In the genomic region with DNA sequence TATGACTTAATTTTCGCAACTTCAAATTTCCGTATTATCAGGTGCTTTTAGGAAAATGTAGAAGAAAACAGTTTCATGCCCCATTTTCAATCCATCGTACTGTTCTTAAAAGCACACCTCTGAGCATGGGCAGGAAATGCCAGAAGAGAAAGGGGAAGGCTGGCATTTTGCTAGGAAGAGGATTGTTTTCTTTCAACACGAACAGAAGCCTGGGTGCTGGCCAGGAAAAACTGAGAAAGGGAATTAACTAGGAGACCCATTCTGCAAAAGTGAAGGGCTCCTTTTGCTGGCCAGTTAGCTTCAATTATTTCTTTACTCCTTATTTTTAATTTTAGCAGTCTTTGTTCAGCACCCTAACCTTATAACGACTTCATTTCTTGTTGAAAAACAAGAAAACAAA, we compare ENCODE assay signal across 28 mouse cellular contexts.
DNase-seq lines count a peak whose midpoint lies in the region; ATAC-seq and TF ChIP-seq lines count a peak whose summit lies in the region.
"Had no signal": no experiment of that assay in that cellular context is flagged by ENCODE, and none has a peak within 500 bp of the region (broad histone marks: within the 10 kb centered on the region; RNA-seq: fewer than 3 reads in every experiment).

No protein-coding gene starts in this region.

- H3K4me1 ChIP-seq in forebrain, embryonic 15.5 days: peaks cover 18% of the 10 kb centered on the region; the same call in 1 of the 2 replicates
- H3K4me1 ChIP-seq in forebrain, embryonic 13.5 days: peaks cover 15% of the 10 kb centered on the region
- H3K4me1 ChIP-seq in heart, postnatal 0 days (ENCODE audit: control insufficient read depth, insufficient read depth): no peaks in the 10 kb centered on the region
- H3K4me1 ChIP-seq in heart, embryonic 10.5 days: no peaks in the 10 kb centered on the region
- H3K4me1 ChIP-seq in midbrain, embryonic 12.5 days: peaks cover 9% of the 10 kb centered on the region; the same call in 1 of the 2 replicates
- peaks cover 6% of the 10 kb centered on the region; the same call in 1 of the 2 replicates for H3K4me1 ChIP-seq in midbrain, embryonic 16.5 days (ENCODE audit: control insufficient read depth, insufficient read depth, low read length)
- H3K4me1 ChIP-seq in midbrain, embryonic 14.5 days (ENCODE audit: control insufficient read depth, insufficient read depth, low read length): peaks cover 11% of the 10 kb centered on the region
- H3K4me1 ChIP-seq: embryonic facial prominence, embryonic 12.5 days; hindbrain, embryonic 12.5 days; liver, embryonic 12.5 days; neural tube, embryonic 12.5 days had no signal

- H3K27ac ChIP-seq in forebrain, embryonic 15.5 days (replicated peaks): peak overlapping the region; percentile 38
- H3K27ac ChIP-seq in forebrain, embryonic 13.5 days: no peak overlapping the region
- H3K27ac ChIP-seq in heart, postnatal 0 days (ENCODE audit: low read depth): no peak overlapping the region
- H3K27ac ChIP-seq in heart, embryonic 10.5 days: no peak overlapping the region
- H3K27ac ChIP-seq in midbrain, embryonic 12.5 days (replicated peaks): peak overlapping the region; percentile 20; the same call in 1 of the 2 replicates
- H3K27ac ChIP-seq in midbrain, embryonic 16.5 days (ENCODE audit: low read length): no peak overlapping the region
- no peak overlapping the region for H3K27ac ChIP-seq in midbrain, embryonic 14.5 days (replicated peaks; ENCODE audit: low read depth, low read length)
- H3K27ac ChIP-seq: embryonic facial prominence, embryonic 12.5 days; gastrocnemius, adult 2 months; hindbrain, embryonic 12.5 days; limb, embryonic 13.5 days; liver, embryonic 12.5 days; neural tube, embryonic 12.5 days had no signal

- H3K4me3 ChIP-seq in forebrain, embryonic 15.5 days: no peak overlapping the region
- H3K4me3 ChIP-seq in forebrain, embryonic 13.5 days: no peak overlapping the region
- H3K4me3 ChIP-seq in heart, postnatal 0 days (ENCODE audit: low read depth, low read length): no peak overlapping the region
- no peak overlapping the region for H3K4me3 ChIP-seq in heart, embryonic 10.5 days
- H3K4me3 ChIP-seq in midbrain, embryonic 12.5 days: no peak overlapping the region
- no peak overlapping the region for H3K4me3 ChIP-seq in midbrain, embryonic 16.5 days (ENCODE audit: low read depth, low read length)
- no peak overlapping the region for H3K4me3 ChIP-seq in midbrain, embryonic 14.5 days (replicated peaks; ENCODE audit: low read depth, low read length)
- H3K4me3 ChIP-seq: embryonic facial prominence, embryonic 12.5 days; erythroblast, embryonic 14.5 days; gastrocnemius, adult 2 months; hindbrain, embryonic 12.5 days; limb, embryonic 13.5 days; liver, embryonic 12.5 days; neural tube, embryonic 12.5 days had no signal

- no peaks in the 10 kb centered on the region for H3K27me3 ChIP-seq in forebrain, embryonic 15.5 days
- no peaks in the 10 kb centered on the region for H3K27me3 ChIP-seq in forebrain, embryonic 13.5 days
- H3K27me3 ChIP-seq in heart, postnatal 0 days (ENCODE audit: control insufficient read depth, insufficient read depth, low read length): no peaks in the 10 kb centered on the region
- no peaks in the 10 kb centered on the region for H3K27me3 ChIP-seq in heart, embryonic 10.5 days (ENCODE audit: insufficient read depth, poor library complexity, severe bottlenecking)
- H3K27me3 ChIP-seq in midbrain, embryonic 12.5 days: no peaks in the 10 kb centered on the region
- no peaks in the 10 kb centered on the region for H3K27me3 ChIP-seq in midbrain, embryonic 16.5 days (ENCODE audit: control insufficient read depth, insufficient read depth, low read depth, low read length)
- H3K27me3 ChIP-seq in midbrain, embryonic 14.5 days (ENCODE audit: control insufficient read depth, insufficient read depth, low read length): no peaks in the 10 kb centered on the region
- H3K27me3 ChIP-seq: CH12.LX; embryonic facial prominence, embryonic 12.5 days; hindbrain, embryonic 12.5 days; limb, embryonic 13.5 days; liver, embryonic 12.5 days; neural tube, embryonic 12.5 days had no signal

- whole genome bisulfite sequencing in forebrain, embryonic 15.5 days: 45% methylated on average over 5 of the region's 5 CpGs
- 54% methylated on average over 5 of the region's 5 CpGs for WGBS in forebrain, embryonic 13.5 days
- WGBS in heart, postnatal 0 days: 58% methylated on average over 5 of the region's 5 CpGs
- WGBS in heart, embryonic 10.5 days: 74% methylated on average over 5 of the region's 5 CpGs
- 74% methylated on average over 5 of the region's 5 CpGs for WGBS in midbrain, embryonic 12.5 days
- 61% methylated on average over 5 of the region's 5 CpGs for WGBS in midbrain, embryonic 16.5 days
- 66% methylated on average over 5 of the region's 5 CpGs for WGBS in midbrain, embryonic 14.5 days

- DNase-seq in heart, postnatal 0 days (ENCODE audit: low spot score): peak; percentile 15
- DNase-seq in heart, embryonic 10.5 days (ENCODE audit: low spot score): no peak
- DNase-seq in midbrain, embryonic 14.5 days: peak; percentile 40
- no peak for DNase-seq in layer of hippocampus, adult 18-20 months (ENCODE audit: low spot score in 2 of 2)
- DNase-seq: adrenal gland, postnatal 10 days; B cell, adult 2 months; cerebellum, adult 9-10 months; gastrocnemius, adult 2 months; kidney, adult 18-20 months; kidney, postnatal 4 days; layer of hippocampus, adult 9-11 months; lung, adult 18-20 months; right cerebral cortex, postnatal 25 days; thymus, postnatal 14 days had no signal

- no peaks in the 10 kb centered on the region for H3K9me3 ChIP-seq in forebrain, embryonic 15.5 days
- H3K9me3 ChIP-seq in forebrain, embryonic 13.5 days (replicated peaks): no peaks in the 10 kb centered on the region; the same call in 1 of the 2 replicates
- no peaks in the 10 kb centered on the region for H3K9me3 ChIP-seq in heart, postnatal 0 days (replicated peaks; ENCODE audit: control insufficient read depth, low read length)
- no peaks in the 10 kb centered on the region for H3K9me3 ChIP-seq in heart, embryonic 10.5 days
- H3K9me3 ChIP-seq in midbrain, embryonic 12.5 days: no peaks in the 10 kb centered on the region
- H3K9me3 ChIP-seq in midbrain, embryonic 16.5 days (replicated peaks; ENCODE audit: control insufficient read depth, low read length, poor library complexity, severe bottlenecking): no peaks in the 10 kb centered on the region
- H3K9me3 ChIP-seq in midbrain, embryonic 14.5 days (ENCODE audit: control insufficient read depth, low read length): no peaks in the 10 kb centered on the region
- H3K9me3 ChIP-seq: embryonic facial prominence, embryonic 12.5 days; hindbrain, embryonic 12.5 days; limb, embryonic 13.5 days; liver, embryonic 12.5 days; neural tube, embryonic 12.5 days had no signal

- TF ChIP-seq EP300 in heart, postnatal 0 days (IDR thresholded peaks at IDR 0.05; ENCODE audit: low read depth): no peak

- no peaks in the 10 kb centered on the region for H3K36me3 ChIP-seq in forebrain, embryonic 15.5 days
- H3K36me3 ChIP-seq in forebrain, embryonic 13.5 days (ENCODE audit: poor library complexity, severe bottlenecking): no peaks in the 10 kb centered on the region
- H3K36me3 ChIP-seq in heart, postnatal 0 days (replicated peaks; ENCODE audit: control insufficient read depth, insufficient read depth, low read length): no peaks in the 10 kb centered on the region
- H3K36me3 ChIP-seq in heart, embryonic 10.5 days: no peaks in the 10 kb centered on the region
- H3K36me3 ChIP-seq in midbrain, embryonic 12.5 days: no peaks in the 10 kb centered on the region
- H3K36me3 ChIP-seq in midbrain, embryonic 16.5 days (ENCODE audit: control insufficient read depth, insufficient read depth, low read length): no peaks in the 10 kb centered on the region
- H3K36me3 ChIP-seq in midbrain, embryonic 14.5 days (ENCODE audit: control insufficient read depth, insufficient read depth, low read length): no peaks in the 10 kb centered on the region
- H3K36me3 ChIP-seq: embryonic facial prominence, embryonic 12.5 days; G1E; hindbrain, embryonic 12.5 days; limb, embryonic 13.5 days; liver, embryonic 12.5 days; neural tube, embryonic 12.5 days had no signal

- no peak for ATAC-seq in forebrain, embryonic 15.5 days (replicated peaks)
- ATAC-seq in forebrain, embryonic 13.5 days: no peak
- no peak for ATAC-seq in heart, postnatal 0 days (ENCODE audit: insufficient read depth, low read depth)
- ATAC-seq in midbrain, embryonic 12.5 days (ENCODE audit: low FRiP score, low read depth): no peak
- ATAC-seq in midbrain, embryonic 16.5 days: no peak
- ATAC-seq in midbrain, embryonic 14.5 days (ENCODE audit: low FRiP score, low TSS enrichment): no peak
- ATAC-seq: inflammation-experienced regulatory T-cells, adult 6 months; liver, embryonic 12.5 days had no signal

- H3K4me2 ChIP-seq in forebrain, embryonic 15.5 days (replicated peaks): no peak overlapping the region
- no peak overlapping the region for H3K4me2 ChIP-seq in forebrain, embryonic 13.5 days
- no peak overlapping the region for H3K4me2 ChIP-seq in heart, postnatal 0 days (ENCODE audit: low read depth, low read length)
- H3K4me2 ChIP-seq in midbrain, embryonic 12.5 days (replicated peaks): no peak overlapping the region
- H3K4me2 ChIP-seq in midbrain, embryonic 16.5 days (ENCODE audit: low read length): no peak overlapping the region
- H3K4me2 ChIP-seq in midbrain, embryonic 14.5 days (ENCODE audit: low read length): no peak overlapping the region
- H3K4me2 ChIP-seq: embryonic facial prominence, embryonic 12.5 days; heart, embryonic 11.5 days; hindbrain, embryonic 12.5 days; limb, embryonic 13.5 days; liver, embryonic 12.5 days; neural tube, embryonic 12.5 days had no signal

- H3K9ac ChIP-seq in forebrain, embryonic 15.5 days (replicated peaks): no peak overlapping the region
- H3K9ac ChIP-seq in forebrain, embryonic 13.5 days: no peak overlapping the region
- no peak overlapping the region for H3K9ac ChIP-seq in heart, postnatal 0 days (replicated peaks; ENCODE audit: low read depth, low read length)
- no peak overlapping the region for H3K9ac ChIP-seq in midbrain, embryonic 12.5 days (replicated peaks)
- H3K9ac ChIP-seq in midbrain, embryonic 16.5 days (ENCODE audit: low read depth, low read length): no peak overlapping the region
- H3K9ac ChIP-seq in midbrain, embryonic 14.5 days (replicated peaks; ENCODE audit: low read length): no peak overlapping the region
- H3K9ac ChIP-seq: embryonic facial prominence, embryonic 12.5 days; hindbrain, embryonic 12.5 days; limb, embryonic 13.5 days; liver, embryonic 12.5 days; neural tube, embryonic 12.5 days had no signal

- no peak for TF ChIP-seq CTCF in heart, postnatal 0 days (IDR thresholded peaks at IDR 0.05; ENCODE audit: low read depth)

Comparison
In these comparisons a context has a peak if more than half of its experiments do, and no peak if none do; other contexts are left out.
1. H3K27ac ChIP-seq: peak in forebrain, embryonic 15.5 days (single experiment) and midbrain, embryonic 12.5 days (single experiment); none in forebrain, embryonic 13.5 days (single experiment), heart, postnatal 0 days (single experiment), heart, embryonic 10.5 days (single experiment), midbrain, embryonic 16.5 days (single experiment) and midbrain, embryonic 14.5 days (single experiment).
2. DNase-seq: peak in heart, postnatal 0 days (single experiment) and midbrain, embryonic 14.5 days (single experiment); none in heart, embryonic 10.5 days (single experiment) and layer of hippocampus, adult 18-20 months (0 of 2).